Mouse (Mus musculus) monocyte, adult 2 months (primary cell): ENCODE measurements around the gene Zfp706.

Experiments used
- DNase-seq, 2 experiments: peaks; one replicate each; pipeline ENCODE4 v3.0.0; 2022; ENCODE audit warnings: low spot score in 2 of 2, low read depth in 1 of 2

Zfp706 gene

DNA sequence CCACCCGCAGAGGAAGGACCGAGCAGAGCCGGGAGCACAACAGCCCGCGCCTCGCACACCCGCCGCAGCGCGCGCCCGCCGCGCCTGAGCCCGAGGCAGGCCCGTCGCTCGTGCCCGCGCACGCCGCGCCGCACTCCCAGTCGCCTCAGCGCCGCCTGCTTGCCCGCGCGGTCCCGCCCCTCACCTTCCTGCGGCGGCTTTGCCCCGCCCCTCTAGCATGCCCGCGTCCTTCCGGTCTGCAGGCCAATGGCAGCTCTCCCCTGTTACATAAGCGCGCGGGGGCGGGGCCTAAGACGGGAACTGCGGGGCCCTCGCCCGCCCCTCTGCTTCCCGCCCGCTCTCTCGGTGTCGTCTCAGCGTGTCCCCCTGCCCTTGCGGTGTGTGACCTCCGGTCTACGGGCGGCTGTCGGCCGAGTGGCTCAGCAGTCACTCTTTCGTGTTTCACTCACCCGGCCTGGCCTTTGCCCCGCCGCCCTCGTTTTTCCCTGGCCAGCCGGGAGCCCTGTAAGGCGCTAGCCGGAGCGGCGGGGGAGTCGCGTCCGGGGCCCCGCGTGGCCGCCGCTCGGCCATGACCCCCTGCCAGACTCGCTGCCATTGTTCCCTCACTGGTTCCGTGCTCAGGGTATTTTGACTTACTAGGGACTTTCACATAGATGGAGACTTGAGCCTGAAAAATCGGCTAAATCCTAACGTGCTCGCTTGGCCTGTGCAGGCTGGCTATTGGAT is at the start of gene Zfp706:
Gene Zfp706, minus strand, starts transcription at position 541 of the 726 bp plus-strand sequence.
- DNase-seq, result peak; percentile 94 to 95

- no peak for DNase-seq
Observed at GRCm38 (mm10) chr15:37054582-37054981, 47.0 kb upstream of the Zfp706 start.

GRCm38 (mm10) chr15:37053085-37053762 is 45.7 kb upstream of the Zfp706 start:
- DNase-seq, result no peak

DNA sequence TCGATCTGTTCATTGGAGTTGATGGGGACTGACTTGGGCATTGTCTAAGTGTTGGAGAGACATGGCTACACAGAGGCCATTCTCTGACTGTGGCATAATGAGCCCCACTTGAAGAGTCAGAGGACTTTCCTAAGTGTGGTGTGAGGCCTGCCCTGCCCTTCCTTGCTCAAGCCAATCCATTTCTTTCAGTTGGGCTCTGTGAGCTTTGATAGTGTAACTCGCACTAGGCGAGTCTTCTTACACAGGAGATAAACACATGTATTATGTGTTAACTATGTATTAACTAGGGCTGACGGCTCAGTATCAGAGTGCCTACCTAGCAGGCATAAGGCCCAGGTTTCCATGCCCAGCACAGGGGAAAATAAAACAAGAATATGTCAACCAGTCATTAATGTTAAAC is 39.8 kb upstream of the Zfp706 start:
- no peak for DNase-seq

- DNase-seq, result no peak
Observed at GRCm38 (mm10) chr15:37046586-37046985, 39.0 kb upstream of the Zfp706 start.

DNA sequence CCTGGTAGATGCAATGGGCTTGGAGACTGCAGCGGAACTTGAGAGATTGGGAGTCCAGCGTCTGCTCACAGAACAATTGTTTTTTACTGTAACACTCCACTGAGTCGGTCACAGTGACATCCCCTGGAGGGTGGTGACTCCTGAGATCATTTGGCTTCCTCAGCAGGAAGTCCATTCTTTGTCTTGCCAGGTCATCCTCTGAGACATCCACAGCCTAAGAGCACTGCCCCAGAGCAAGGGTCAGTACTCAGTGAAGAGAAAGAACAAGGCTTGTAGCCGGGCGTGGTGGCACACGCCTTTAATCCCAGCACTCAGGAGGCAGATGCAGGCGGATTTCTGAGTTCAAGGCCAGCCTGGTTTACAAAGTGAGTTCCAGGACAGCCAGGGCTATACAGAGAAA is 38.6 kb upstream of the Zfp706 start:
- no peak for DNase-seq

GRCm38 (mm10) chr15:37045456-37045855 is 37.9 kb upstream of the Zfp706 start:
- DNase-seq, result no peak

- DNase-seq, result no peak
Observed at GRCm38 (mm10) chr15:37042559-37042958, 35.0 kb upstream of the Zfp706 start.

GRCm38 (mm10) chr15:37041214-37041613 is 33.6 kb upstream of the Zfp706 start:
- DNase-seq, result no peak

DNA sequence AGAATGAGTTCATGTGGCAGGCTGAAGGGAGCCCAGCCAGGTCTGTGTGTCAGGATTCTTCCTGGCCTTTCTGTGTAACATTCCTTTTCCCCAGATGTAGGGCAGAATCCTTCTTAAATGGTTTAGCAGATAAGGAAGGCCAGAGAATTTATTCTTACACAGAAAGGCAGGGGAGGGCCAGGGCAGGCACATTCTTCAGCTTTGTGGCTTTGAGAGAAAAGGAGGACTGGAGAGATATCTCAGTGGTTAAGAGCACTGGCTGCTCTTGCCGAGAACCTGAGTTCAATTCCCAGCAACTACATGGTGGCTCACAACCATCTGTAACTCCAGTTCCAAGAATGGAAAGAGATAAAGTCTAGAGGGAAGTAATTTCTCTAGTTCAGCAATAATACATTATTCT is 31.1 kb upstream of the Zfp706 start:
- DNase-seq, result no peak

- DNase-seq, result no peak
Observed at GRCm38 (mm10) chr15:37037704-37038103, 30.1 kb upstream of the Zfp706 start.

GRCm38 (mm10) chr15:37036481-37037156 is 29.0 kb upstream of the Zfp706 start:
- DNase-seq, result no peak

DNA sequence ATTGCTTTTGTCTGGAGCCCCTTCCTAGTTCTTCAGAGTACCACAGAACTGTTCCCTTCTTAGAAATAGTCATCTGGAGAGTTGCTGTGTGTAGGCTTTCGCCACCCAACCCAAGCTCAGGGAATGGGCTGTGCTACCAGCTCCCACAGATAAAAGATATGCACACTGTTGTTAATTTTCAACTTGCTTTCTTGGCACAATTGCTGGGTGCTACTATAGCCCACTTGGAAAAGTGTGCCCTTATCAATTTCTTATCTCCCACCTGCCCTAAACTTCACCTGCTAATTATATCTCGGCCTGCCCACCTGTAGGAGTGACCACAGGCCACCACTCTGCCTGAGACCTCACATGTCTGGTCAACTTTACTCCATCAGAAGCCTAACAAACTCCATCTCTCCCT is 26.6 kb upstream of the Zfp706 start:
- DNase-seq, result no peak

DNA sequence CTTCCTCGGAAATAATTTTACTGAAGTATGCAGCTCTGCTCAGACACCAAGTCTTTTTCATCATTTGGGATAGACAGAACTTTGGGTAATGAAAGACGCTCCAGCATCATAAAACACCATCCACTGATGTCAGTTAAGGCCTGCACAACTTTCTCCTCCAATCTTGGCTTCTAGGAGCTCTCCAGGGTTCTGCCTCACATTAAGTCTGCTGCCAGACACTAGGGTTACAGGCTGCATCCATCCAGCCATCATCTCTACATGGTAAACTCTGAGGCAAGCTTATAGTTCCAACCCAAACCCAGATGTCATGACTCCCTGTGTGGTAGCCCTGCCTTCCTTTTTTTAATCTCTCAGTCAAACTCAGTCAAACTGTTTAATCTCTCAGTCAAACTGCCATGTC is 25.9 kb upstream of the Zfp706 start:
- no peak for DNase-seq

DNA sequence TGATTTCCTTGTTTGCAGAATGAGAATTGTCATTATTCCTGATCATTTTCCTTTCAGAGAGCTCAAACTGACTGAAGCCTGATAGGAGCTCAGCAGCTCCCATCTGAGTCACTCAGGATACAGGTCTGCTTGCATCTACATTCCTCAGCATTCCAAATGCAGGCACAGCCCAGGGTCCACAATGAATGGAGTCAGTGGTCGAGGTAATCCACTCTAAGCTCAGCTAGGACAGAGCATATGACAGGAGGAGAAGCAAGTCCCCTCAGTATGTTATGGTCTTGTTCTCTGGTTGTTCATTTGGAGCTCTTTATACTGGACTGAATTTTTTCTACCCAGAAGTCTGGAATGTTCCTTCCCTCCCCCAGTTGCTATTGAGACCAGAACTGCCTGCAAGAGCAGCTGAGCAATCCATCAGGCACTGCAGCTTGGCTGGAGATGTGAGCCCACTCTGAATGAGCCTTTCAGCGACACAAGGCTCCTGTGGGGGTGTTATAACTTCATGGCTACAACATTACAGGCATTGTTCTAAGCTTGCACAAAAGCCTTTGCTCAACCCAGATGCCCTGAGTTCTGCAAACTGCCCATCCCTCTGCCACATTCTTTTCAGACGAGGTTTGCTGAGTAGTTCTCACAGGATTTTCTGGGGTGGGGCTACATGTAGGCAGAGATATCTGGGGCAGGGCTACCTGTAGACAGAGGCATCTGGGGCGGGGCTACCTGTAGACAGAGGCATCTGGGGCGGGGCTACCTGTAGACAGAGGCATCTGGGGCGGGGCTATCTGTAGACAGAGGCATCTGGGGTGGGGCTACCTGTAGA is 24.0 kb upstream of the Zfp706 start:
- no peak for DNase-seq

DNA sequence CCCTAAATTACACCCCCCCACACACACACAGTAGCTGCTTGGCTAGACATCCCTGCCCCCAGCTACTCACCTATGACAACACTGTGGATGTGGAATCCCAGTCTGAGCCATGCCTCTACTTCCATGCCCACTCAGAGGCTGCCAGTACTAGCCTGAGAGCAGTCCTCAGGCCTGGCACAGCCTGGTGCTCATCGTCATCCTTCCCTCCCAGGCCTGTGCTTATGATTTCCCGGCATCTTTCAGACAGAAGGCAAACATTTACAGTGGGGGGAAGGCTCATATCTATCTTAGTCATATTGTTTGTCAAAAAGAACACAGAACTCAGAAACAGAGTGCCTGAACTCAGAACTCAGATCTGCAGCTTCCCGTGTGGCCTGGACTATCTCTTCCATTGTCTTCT is 23.4 kb upstream of the Zfp706 start:
- no peak for DNase-seq

DNA sequence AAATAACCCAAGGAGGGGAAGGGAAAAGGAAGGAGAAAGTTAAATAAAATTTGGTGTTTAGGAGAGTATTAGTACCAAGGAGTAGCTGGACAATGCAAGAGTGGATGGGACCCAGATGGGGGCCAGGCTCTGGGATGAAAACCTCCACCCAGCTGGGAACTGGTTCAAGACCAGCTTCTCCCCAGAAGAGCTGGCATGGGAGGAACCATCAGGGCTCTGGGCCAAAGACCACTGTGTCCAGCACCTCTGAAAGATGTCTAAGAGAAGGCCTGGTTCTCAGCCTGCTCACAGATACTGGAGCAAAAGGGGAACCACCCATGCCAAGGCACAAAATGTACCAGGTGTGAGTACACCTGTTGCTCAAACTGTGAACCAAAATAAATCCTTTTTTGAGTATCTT is 20.4 kb upstream of the Zfp706 start:
- no peak for DNase-seq

GRCm38 (mm10) chr15:37026458-37026857 is 18.9 kb upstream of the Zfp706 start:
- no peak for DNase-seq

- no peak for DNase-seq
Observed at GRCm38 (mm10) chr15:37020581-37021245, 13.1 kb upstream of the Zfp706 start.

DNA sequence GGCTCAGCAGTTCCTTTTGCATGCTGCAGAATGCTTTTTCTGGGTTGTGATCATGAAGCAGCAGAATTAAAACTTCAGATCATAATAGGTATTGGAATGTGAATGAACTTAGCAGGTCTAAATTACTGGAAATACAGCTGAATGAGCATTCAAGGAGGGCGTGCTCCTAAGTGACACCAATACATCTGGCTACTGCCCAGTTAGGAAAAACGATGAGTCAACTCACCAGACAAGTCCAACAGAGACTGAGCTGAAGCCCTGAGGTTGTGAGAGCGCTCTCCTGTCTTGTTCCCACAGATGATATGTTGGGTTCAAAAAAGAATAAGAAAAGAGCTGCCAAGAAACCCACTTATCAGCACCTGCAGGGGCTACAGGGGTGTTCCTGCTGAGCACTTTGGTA is 11.9 kb upstream of the Zfp706 start:
- DNase-seq, result no peak

DNA sequence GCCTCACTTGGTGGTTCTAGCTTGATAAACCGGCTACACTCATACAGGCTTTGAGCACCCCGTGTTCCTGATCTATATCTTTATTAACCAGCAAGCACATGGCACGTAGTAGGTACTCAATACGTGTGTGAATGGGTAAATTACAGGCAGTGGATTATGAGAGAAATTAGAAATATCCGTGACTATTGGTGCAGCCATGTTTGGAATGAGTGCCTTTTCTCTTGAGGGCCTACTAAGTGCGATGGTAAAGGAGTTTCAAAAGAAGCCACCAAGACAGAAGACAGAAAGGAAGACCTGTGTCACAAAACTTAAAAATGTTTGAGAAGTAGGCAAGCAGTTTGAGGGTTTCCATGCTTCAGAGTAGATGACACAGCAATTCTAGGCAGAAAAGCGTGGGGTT is 4.3 kb upstream of the Zfp706 start:
- DNase-seq, result no peak
